Mouse (Mus musculus): ENCODE results near the gene Il2rb.

Gene Il2rb

DNA sequence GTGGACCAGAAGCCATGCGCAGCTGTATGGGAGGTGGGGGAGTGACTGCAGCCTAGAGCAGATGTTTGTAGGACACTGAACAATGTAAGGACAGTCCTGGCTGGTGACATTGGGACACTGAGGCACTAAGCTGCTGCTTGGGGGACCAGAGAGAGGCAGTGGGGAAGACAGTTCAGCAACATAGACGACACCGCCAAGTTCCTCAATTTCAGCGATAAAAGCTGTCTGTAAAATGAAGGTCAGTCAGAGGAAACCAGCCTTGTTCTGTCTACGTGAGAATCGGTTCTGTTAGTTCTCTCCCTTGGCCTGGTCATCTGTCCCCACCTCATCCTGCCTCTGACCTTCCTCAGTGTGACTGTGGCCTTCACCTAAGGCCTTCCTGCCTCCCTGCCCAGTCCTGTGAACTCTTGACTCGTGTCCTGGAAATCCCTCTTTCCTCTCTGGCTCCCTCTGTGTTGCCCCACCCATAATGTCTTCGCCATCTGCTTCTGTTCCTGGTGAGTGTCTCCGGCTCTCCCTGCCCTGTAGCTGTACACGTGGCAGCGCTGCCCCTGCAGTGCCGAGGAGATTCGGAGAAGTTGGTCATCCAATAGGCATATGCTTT is 25.1 kb upstream of the Il2rb start:
- no peak for DNase-seq (ENCODE audit: low spot score in 2 of 2)

DNA sequence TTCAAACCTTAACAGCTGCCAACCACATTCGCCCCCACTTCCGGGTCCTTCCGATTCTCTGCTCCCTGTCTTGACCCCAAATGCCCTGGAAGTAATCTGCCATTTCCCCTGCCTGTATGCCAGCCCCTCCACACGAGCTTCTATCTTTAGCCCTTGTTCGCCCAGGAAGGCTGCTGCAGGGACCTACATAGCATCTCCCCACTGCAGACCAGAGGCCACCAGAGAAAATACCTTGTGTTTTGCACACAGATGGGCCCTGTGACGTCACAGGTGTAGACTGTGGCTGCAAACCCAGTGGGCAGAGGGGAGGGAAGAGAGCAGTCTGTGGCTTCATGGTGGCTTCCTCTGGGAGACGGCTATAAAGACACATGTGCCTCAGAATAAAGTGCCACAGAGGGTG is 23.1 kb upstream of the Il2rb start:
- DNase-seq (ENCODE audit: low spot score in 2 of 2): no peak

DNA sequence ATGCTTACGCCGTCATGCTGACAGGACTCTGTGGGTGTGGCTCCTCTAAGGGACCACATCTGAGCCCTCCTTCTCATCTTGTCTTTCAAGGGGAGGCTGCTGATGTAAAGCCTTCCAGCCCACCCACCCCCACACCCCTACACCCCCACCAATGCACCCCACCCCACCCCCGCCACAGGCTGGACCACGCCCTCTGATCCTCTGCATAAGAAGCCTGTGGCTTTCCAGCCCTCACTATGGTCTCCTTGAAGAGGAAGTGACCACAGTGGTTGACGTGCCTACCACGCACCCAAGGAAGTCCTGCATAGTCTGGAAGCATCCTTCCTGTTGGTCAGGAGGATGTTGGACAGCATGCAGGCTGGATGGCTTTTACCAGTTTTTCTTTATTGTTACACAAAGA is 20.7 kb upstream of the Il2rb start:
- DNase-seq (ENCODE audit: low spot score in 2 of 2): no peak

DNA sequence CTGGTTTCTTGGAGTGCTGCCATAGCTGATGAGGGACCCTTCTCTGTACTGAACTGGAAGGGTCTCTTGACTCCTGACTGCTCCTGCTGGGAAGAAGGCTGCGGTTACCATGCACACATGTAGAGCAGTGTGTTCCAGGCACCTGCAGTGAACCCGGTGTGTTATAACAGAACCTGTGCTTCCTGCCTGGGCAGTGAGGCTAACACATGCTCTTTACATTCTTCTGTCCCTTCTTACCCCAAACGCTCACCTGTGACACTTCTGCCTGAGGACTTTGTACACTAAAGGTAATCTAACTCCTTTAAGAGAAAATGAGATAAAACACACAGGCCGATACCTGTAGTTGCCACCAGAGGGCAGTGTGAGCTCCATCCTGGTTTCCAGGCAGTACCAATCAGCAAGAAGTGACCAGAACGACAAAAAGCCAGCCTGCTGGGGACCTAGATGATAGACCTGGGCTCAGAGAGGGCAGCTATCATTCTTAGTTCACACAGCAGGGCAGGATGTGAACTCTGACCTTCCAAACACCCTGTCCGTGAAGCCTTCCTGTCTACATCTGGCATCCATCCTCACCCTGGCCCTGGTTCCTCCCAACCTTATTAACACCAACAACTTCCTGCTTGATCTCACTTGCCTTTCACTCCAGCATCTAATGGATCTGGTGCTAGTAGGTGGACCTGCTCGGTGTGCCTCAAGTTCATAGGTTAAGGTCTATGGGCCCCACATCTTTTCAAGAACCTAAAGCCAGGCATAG is 19.5 kb upstream of the Il2rb start:
- peak; percentile 41 to 78 for DNase-seq (ENCODE audit: low spot score in 2 of 2)

DNA sequence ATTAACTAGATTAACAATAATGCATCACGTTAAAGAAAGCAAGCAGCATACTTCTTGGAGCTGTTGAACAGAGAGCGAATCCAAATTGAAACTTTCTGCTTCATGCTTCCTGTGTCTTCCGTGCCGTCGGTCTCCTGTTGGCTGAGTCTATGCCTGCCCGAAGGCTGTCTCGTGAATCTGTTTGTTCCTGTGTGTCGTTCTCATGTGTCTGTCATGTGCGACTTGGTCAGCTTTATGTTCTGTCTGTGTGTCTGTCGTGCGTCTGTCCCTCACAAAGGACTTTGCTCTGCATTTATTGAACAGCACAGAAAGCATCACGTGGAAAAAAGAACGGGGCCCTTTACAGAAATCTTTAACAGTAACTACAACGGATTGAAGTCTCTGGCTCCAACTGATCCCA is 17.9 kb upstream of the Il2rb start:
- no peak for DNase-seq (ENCODE audit: low spot score in 2 of 2)

DNA sequence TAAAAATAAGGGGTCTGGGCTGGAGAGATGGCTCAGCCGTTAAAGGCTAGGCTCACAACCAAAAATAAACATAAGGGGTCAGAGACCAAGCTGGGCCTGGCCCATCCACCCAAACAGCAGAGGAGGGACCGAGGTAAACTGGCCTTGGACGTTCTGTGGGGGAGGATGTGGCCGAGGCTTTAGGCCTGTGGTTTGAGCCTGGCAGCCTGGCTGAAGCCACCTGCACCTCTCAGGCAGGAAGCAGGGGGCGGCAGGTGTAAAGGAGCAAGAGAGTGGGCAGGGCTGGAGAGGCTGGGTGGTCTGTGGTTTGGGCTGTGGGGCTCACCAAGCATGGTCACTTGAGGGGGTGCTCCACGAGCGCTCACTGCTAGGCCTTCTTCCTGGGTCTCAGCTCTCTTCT is 16.9 kb upstream of the Il2rb start:
- no peak for DNase-seq (ENCODE audit: low spot score in 2 of 2)

DNA sequence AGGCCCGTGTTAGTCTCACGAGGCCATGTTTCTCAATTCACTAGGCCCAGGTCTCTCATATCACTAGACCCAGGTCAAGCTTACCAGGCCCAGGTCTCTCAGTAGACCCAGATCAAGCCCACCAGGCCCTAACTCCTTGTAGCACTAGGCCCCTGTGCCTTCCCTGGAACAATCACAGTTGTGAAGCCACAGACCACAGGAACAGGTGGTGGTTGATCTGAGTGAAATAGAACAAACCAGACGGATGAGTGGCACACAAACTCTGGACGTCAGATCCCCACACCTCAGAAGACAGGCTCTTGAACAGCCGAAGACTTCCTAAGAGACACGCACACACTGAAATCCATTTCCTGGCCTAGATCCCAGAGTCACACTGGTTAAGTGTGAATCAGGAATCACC is 15.7 kb upstream of the Il2rb start:
- DNase-seq (ENCODE audit: low spot score in 2 of 2): no peak

DNA sequence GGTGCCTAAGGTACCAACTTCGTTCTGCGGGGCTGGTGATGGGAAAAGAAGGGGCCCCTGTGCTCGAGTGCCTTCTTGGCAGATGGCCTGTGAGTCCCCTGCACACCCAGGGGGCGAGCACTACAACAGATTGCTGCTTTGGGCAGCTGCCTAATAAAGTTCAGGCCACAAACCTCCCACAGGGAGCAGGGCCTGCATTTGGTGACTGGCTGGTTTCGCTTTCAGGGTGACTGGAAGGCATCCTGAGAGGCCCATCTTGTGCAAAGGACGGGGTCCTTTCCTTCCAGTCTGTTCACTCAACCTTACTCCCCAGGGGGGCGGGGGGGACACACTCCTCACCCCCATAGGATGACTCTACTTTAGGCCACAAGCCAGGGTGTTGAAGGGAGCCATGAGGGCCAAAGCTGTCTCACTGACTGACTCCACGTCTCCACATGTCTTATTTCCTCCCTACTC is 15.1 kb upstream of the Il2rb start:
- no peak for DNase-seq (ENCODE audit: low spot score in 2 of 2)

DNA sequence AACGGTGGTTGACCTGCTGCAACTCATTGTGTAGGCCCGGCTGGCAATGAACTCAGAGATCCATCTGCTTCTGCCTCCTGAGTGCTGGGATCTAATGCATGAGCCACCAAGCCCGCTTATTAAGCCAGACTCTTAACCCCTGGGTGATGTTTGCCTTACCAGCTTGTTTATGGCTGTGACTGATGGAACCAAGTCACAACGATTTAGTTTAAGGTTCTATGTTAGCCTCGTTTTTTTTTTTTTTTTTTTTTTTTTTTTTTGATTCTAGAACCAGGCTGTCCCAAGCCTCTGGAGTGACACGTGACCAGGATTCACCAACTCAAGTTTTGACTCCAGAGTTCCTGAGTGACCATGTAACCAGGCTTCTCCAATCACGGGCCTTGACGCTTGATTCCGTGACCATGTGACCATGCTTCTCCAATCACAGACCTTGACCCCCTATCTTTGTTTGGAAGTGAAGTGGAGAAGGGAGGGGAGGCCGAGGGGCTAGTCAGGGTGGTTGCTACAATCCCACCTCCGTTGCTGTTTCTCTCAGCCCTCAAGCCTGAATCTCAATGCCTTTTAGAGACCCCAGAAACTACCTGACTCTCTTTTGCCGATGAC is 14.3 kb upstream of the Il2rb start:
- DNase-seq (ENCODE audit: low spot score in 2 of 2): no peak

DNA sequence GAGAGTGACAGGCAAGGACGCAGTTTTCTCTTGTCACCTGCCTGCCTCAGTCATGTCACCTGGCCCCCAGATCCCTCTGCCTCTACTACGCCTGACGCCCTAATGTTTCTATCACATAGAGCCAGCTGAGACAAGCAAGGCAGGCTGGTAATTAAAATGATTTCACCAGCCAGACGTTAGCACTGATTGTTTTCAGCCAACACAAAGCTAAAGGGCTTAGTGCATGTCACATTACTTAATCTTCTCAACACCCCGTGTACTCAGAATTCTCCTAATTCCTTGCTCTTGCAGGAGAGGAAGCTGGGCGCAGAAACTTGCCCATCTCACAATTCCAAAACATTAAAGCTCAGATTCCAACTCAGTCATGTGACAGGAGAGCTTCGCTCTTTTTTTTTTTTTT is 13.4 kb upstream of the Il2rb start:
- no peak for DNase-seq (ENCODE audit: low spot score in 2 of 2)

DNA sequence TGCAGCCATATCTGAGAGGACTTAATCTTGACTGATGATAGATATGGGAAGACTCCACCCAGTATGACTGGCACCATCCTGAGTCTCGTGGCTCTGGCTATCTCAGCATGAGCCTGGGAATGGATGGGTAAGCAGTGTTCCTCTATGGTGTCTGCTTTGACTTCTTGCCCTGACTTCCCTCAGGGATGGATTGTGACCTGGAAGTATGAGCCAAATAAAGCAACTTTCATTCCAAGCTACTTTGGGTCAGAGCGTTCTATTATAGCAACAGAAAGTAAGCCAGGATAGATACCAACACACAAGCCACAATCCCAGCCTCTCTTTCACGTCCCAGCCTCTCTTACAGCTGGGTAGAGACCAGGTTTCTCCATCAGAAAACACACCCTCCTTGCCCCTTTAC is 10.5 kb upstream of the Il2rb start:
- DNase-seq (ENCODE audit: low spot score in 2 of 2): no peak

DNA sequence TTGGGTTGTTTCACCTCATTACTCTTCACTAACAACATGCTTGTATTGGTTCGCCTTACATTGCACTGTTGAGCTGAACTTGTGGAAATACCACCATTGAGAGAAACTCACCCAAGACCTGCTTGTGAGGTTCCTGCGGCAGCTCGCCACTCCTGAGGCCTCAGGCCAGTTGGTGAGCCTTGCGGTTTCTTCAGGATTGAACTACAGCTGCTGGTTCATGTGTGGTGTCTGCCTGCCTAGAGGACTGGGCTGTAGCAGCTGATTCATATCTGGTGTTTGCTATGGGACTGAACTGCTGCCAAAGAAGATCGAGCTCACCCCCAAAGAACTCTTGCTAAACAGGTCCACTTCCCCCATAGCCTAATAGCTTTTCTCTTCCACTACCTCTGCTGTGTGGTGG is 9.7 kb upstream of the Il2rb start:
- DNase-seq (ENCODE audit: low spot score in 2 of 2): no peak

DNA sequence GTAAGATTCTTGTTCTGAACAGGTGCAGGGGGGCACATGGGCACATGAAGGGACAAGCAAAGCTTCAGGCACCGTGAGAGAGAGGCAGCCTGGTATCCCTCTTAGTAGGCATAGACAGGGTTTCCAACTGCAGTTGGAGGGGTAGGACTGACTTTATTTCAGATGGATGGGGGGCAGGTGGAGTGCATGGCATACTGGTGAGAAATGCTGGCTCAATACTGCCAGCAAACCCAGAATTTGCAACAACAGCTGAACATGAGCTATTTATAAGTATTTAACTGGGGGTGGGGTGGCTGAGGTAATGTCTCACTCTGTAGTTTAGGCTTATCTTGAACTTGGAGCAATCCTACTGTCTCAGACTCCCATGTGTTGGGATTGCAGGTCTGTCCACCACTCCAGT is 8.9 kb upstream of the Il2rb start:
- DNase-seq (ENCODE audit: low spot score in 2 of 2): no peak

DNA sequence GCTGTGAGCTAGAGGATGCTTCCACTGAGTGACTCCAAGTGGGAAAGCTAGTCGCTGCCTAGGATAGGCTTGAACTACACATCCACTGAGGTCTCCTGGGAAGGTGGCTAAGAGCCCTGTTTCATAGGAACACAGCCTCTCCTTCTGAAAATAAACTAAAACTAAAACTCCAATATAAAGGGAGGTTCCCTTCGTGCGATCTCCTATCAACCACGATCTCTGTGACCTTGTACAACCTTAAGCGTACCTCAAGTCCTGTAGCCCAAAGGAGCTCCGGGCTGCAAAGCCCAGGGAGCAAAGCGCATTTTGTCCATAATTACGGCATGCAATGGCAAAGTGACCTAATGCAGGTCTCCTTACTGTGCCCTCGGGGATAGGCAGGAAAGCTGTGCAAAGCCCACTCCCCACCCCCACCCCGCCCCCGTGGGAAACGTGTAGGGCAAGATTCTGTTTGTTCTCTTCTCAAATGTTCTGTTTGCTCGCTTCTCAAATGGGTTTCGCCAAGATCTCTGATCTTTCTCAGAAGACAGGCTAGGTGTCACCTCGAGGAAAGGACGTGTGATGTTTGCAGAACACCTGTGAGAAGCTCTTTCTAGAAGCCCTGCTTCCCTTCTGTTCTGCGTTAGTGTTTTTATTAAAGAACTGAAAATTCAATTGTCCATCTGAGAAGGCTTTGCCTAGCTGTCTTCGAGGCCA is 7.5 kb upstream of the Il2rb start:
- DNase-seq (ENCODE audit: low spot score in 2 of 2): no peak

DNA sequence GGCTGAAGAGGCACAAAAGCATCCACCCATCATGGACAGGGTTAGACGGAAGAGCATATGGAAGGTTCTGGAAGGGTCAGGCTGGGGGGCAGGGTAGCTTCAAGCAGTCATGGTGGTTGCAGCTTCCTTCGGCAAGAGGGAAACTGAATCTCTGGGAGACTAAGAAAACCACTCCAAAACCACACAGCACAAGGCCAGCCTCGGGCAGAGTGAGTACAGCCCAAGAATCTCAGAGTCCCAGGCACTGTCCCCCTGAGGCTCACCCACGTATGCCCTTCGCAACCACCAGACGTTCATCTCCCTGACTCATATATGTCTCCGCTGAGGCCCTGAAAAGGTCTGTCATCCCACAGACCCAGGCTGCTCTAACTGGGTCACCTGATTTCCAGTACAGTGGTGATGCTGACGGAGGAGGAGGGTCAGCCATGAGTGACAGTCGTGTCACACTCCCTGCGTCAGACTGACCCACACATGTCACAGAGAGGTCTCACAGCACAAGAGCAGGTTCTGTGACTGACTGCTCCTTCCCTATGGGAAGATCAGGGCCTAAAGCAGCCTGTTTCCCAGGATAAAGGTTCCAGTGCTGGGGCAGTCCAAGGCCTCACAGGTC is 1.6 kb downstream of the Il2rb start:
- DNase-seq (ENCODE audit: low spot score in 2 of 2): no peak

DNA sequence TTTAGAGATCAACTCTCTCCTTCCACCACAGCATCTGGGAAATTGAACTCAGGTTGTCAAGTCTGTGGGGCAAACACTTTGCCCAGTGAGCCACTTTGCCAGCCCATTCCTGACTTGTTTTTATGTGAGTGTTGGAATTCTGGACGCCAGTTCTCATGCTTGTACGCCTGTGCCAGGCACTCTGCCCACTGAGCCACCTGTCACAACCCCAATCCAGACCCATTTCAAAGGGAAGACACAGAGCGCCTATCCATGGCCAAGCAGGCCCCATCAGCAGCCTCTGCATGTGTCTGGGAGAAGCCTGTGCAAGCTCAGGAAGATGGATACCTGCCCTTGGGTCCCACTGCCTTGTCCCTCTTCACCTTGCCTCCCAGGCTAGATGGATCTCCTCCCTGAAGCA is 3.8 kb downstream of the Il2rb start:
- no peak for DNase-seq (ENCODE audit: low spot score in 2 of 2)

DNA sequence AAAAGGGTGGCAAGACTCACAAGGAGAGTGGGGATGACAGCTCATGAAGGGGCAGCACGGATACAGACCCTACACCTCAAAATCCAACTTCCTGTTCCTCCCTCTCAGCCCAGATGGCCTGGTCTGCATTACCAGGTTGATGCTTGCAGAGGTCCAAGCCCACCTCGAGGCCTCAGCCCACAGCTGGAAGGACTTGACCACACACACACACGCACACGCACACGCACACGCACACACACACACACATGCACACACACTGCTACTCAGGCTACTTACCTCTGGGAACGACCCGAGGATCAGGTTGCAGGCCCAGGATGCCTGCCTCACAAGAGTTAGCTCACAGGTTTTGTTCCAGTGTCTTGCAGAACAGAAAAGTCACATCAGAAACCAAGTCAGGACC is 5.2 kb downstream of the Il2rb start:
- DNase-seq (ENCODE audit: low spot score in 2 of 2): no peak

DNA sequence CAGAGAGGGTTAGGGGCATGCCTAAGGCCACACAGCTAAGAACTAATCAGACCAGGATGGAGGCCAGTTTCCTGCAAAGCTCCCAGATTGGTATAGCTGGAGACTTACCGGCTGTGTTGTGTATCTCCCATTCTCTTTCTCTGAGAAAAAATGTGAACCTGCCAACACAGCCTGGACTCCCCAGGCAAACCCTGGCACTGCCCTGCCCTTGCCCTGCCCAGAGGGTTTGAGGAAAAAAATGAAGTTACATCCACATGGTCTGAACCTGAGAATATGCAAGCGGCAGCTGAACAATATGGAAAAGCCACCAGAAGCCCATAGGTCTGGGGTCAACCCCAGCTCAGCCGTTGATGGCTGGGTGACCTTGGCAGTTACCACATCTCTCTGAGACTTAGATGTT is 5.8 kb downstream of the Il2rb start:
- DNase-seq (ENCODE audit: low spot score in 2 of 2): no peak

DNA sequence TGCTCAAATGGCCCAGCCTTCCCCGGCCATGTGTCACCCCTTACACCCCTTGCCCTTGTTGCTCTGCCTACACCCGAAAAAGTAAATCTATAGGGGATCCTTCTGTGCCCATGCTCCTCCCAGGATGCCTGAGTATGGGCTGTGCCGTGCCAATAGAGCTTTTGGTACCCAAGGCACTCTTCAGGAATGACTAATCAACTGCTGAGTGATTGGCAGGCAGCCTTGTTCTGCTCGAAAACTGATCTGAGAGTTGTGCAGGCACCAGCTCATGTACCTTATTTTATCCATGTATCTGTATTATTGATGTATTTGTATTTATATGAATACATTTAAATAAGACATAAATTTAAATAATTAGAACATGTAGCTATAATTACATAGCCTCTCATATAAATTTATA is 8.0 kb downstream of the Il2rb start:
- DNase-seq (ENCODE audit: low spot score in 2 of 2): no peak

DNA sequence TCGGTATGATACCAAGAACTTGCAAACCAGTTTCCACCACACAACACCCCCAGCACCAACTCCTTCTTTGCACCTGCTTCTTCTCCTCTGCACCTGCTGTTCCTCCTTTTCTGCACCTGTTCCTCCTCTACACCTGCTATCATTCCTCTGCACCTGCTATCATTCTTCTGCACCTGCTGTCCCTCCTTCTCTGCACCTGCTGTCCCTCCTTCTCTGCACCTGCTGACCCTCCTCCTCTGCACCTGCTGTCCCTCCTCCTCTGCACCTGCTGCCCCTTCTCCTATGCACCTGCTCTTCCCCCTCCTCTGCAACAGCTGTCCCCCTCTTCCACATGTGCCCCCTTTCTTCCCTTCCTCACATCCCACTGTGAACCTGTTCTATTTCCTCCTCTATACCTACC is 8.5 kb downstream of the Il2rb start:
- no peak for DNase-seq (ENCODE audit: low spot score in 2 of 2)

DNA sequence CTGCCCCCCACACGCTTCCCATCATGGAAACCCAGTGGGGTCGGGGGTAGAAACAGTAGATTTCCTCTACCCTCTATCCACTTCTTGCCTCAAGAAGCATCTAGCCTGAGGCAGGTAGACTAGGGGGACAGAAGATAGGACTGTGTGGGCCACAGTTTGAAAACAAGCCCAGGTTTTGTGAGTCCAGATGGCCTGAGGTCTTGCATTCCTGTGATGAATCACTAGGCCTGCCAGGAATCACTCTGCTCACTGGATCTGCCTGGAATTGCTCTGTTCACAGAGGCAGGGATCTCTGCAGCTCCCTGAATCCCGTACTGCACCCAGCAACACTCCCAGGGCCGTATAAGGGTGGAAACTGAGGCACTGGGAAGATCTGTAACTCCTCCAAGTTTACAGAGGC is 11.8 kb downstream of the Il2rb start:
- DNase-seq (ENCODE audit: low spot score in 2 of 2): no peak

DNA sequence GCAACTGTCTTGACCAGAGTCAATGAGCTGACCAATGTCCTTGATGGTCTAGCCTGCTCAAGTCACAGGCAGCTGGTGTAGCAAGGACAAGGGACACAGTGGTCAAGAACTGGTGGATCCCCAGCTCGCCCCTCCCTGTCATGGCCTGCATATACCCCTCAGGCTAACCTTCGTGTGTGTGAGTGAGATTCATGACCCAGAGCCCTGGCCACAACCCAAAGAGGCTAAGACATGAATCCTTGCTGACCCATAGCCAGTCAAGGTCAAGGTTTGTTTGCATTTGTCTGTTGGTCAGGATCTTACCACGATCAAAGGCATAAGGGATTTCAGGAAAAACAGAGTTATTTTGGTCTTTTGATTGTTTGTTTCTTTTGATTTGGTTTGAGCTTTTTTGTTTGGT is 12.6 kb downstream of the Il2rb start:
- no peak for DNase-seq (ENCODE audit: low spot score in 2 of 2)

Measured in urinary bladder, postnatal 4 days (tissue).